Mouse (Mus musculus) heart, embryonic 14.5 days (tissue): ENCODE measurements at regions not wholly inside any gene's neighbourhood (a gene's known extent, or its start where the extent isn't known, plus 50 kb on each side); places are given as distances from the start of the nearest gene placed in this dataset.
A peak's percentile ranks its signal among the peaks of the same experiment; 100 is the strongest.

ENCODE experiments used
- ATAC-seq: fragments of 200-750 bp; cut with Nextera tagmentation; 2 replicates; pipeline ENCODE4 v1.8.0; 2017; ENCODE audit warnings: low read depth, moderate TSS enrichment; ENCODE audit not compliant: insufficient number of reproducible peaks, insufficient read depth, low FRiP score
- H3K27ac ChIP-seq, 2 experiments: fragments of 200-500 bp in 1 of 2; fragments of 300-500 bp in 1 of 2; sonication (generic) in 1 of 2; replicated peaks in 1 of 2; 2 replicates each; pipeline ENCODE4 v1.5.1; 2012 to 2014; ENCODE audit warnings: low read depth in 2 of 2, low read length in 2 of 2, control low read depth in 1 of 2, mild to moderate bottlenecking in 1 of 2, mixed read lengths in 1 of 2; ENCODE audit not compliant: control insufficient read depth in 1 of 2, insufficient read depth in 1 of 2
- H3K27me3 ChIP-seq: fragments of 300-500 bp; sonication (generic); 2 replicates; pipeline ENCODE4 v1.6.1; 2014; ENCODE audit warnings: mild to moderate bottlenecking, low read length, control low read depth; ENCODE audit not compliant: control insufficient read depth, insufficient read depth
- H3K36me3 ChIP-seq: fragments of 300-500 bp; sonication (generic); 2 replicates; pipeline ENCODE4 v1.6.1; 2014; ENCODE audit warnings: mild to moderate bottlenecking, control low read depth, low read length, mixed read lengths; ENCODE audit not compliant: control insufficient read depth, insufficient read depth
- H3K4me1 ChIP-seq, 2 experiments: fragments of 200-500 bp in 1 of 2; fragments of 300-500 bp in 1 of 2; sonication (generic) in 1 of 2; 2 replicates each; pipeline ENCODE4 v1.6.1; 2012 to 2014; ENCODE audit warnings: low read length in 2 of 2, control low read depth in 1 of 2, mixed read lengths in 1 of 2; ENCODE audit not compliant: control insufficient read depth in 2 of 2, insufficient read depth in 2 of 2
- H3K4me2 ChIP-seq: fragments of 300-500 bp; sonication (generic); 2 replicates; pipeline ENCODE4 v1.6.1; 2014; ENCODE audit warnings: mild to moderate bottlenecking, low read length
- H3K4me3 ChIP-seq, 2 experiments: fragments of 200-500 bp in 1 of 2; fragments of 300-500 bp in 1 of 2; sonication (generic) in 1 of 2; 2 replicates each; pipeline ENCODE4 v1.5.1; 2012 to 2014; ENCODE audit warnings: low read length in 2 of 2, mild to moderate bottlenecking in 2 of 2, control low read depth in 1 of 2, low read depth in 1 of 2, moderate library complexity in 1 of 2; ENCODE audit not compliant: control insufficient read depth in 1 of 2, insufficient read depth in 1 of 2
- H3K9ac ChIP-seq: fragments of 300-500 bp; sonication (generic); 2 replicates; pipeline ENCODE4 v1.6.1; 2014; ENCODE audit warnings: mild to moderate bottlenecking, low read length
- H3K9me3 ChIP-seq: fragments of 300-500 bp; sonication (generic); 2 replicates; pipeline ENCODE4 v1.6.1; 2016; ENCODE audit warnings: low read length, control low read depth; ENCODE audit not compliant: control insufficient read depth
- WGBS: fragments of 180-500 bp; shearing (Covaris S2); extraction: QIAGEN DNeasy Blood & Tissue Kit; methylation state at CpG from one replicate; pipeline ENCODE4 v1.1.7; 2014; 5-methylcytosine and 5-hydroxymethylcytosine counted together

DNA sequence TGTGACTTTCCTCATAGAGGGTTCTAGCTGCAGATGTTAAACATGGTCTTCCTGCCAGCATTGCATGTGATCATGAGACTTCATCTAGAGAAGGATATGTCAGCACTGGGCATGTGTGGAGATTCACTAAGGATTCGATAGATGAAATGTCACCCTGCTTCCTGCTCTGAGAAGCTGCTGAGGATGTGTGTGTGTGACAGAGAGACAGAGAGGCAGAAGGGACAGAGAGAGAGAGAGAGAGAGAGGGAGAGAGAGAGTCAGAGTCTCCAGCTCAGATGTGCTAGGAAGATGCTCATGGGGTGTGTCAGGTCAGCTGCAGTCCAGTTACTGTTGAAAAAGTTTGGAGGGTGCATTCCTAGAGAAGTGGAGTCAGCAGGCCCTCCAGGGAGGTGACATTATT, 78.9 kb upstream of the Glrp1 start:
- WGBS: 76% methylated on average over 1 of the region's 1 CpGs
- Histone ChIP-seq H3K9ac (no peak overlapping the region), H3K27me3 (no peaks in the 10 kb centered on the region), H3K27ac (no peak overlapping the region), H3K4me1 (peaks cover 6 to 11% of the 10 kb centered on the region in 2 experiments; a peak in 3 of 4 replicates), H3K36me3 (no peaks in the 10 kb centered on the region), H3K4me3 (no peak overlapping the region), H3K4me2 (no peak overlapping the region), H3K9me3 (no peaks in the 10 kb centered on the region)
- no peak for ATAC-seq

DNA sequence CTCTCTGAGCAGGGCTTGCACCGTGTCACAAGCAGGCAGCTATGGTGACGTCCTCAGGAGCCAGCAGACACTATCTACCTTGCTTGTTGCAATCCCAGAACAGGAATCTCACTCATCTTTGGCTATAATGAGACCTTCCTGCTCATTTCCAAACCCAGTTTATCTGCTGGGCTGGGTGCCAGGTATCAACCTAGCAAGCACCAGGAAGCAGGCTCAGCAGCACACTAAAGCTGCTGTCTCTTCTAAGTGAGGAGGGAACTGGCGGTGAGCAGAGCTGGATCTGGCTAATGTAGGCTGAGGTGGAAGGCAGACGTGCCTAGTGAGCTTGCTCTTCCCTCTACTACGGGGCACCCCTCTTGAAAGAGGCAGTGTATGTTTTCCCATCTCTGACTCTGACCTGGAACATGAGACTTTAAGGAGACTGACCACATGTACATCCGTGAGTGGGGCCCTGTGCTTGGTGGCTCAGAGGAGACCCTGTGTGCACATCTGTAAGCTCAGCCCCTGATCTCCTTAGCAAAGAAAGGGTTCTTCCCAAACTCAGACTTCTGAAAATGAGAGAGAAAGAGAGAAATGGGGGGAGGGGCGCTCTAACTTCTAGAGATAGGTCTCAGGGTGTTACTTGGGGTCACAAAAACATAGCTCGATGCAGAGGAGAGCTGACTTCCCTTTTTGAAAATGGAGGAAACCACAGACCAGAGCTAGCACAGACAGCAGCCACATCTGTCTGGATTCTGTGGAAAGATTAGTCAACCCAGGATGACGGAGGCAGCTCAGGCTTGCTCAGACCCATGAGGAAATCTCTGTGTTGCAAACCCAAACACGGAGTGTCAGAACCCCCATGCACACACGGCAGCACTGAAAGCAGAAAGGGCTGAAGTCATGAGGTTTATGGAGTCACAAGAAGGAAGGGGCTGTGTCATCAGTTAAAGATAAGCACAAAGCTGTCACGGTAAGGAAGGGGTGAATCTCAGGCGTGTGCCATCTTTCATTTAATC, 77.3 kb upstream of the Glrp1 start:
- H3K4me2 ChIP-seq: no peak overlapping the region
- H3K36me3 ChIP-seq: no peaks in the 10 kb centered on the region
- no peak overlapping the region for H3K4me3 ChIP-seq
- no peaks in the 10 kb centered on the region for H3K9me3 ChIP-seq
- WGBS: 53% methylated on average over 13 of the region's 13 CpGs
- peaks cover 6 to 11% of the 10 kb centered on the region in 2 experiments; a peak in 3 of 4 replicates for H3K4me1 ChIP-seq
- no peak overlapping the region for H3K27ac ChIP-seq
- no peak overlapping the region for H3K9ac ChIP-seq
- no peak for ATAC-seq
- H3K27me3 ChIP-seq: no peaks in the 10 kb centered on the region

DNA sequence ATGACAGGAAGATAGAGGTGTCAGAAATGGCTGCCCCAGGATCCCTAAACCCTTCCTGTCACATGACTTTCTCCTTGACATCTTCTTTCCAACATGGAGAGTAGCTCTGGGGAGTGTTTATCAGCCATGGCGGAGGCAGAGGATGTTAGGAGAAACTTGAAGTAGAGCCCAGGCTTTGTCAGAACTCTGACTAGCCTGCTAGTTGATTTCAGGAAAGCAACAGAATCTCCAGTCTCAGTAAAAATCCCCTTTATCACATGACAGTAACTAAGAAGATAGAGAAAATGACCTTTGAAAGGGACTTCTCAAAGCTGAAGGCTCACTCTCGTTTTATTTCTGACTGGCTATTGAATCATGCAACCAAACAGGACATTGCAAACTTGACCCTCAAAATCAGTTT, 76.3 kb upstream of the Glrp1 start:
- Histone ChIP-seq H3K4me3 (no peak overlapping the region), H3K36me3 (no peaks in the 10 kb centered on the region), H3K9ac (no peak overlapping the region), H3K4me2 (no peak overlapping the region), H3K9me3 (no peaks in the 10 kb centered on the region), H3K27me3 (no peaks in the 10 kb centered on the region), H3K4me1 (peaks cover 6 to 11% of the 10 kb centered on the region in 2 experiments; a peak in 3 of 4 replicates), H3K27ac (no peak overlapping the region)
- WGBS: 57% methylated on average over 2 of the region's 2 CpGs
- ATAC-seq: no peak

DNA sequence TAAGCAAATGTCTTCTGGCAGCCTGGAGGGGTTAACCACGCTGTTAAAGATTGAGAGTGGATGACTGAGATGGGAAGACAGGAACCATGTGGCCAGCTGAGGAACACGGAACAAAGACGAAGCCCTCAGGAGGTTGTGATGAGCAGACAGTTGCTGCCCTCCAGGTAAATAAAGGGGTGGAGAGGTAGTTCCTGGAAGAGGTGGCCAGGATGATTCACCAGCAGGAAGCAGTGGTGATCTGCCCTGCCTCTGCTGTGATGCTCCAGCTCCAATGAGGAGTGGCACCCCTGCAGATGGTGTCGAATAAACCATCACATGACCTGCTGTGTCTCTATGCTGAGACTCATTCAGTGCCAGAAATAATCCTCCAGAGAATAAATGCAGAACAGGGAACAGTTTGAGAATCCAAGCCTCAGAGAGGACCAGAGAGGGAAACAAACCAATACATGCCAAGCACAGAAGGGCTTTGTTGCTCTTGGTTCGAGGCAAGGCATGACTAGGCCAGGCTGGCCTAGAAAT, 74.7 kb upstream of the Glrp1 start:
- Histone ChIP-seq H3K4me3 (no peak overlapping the region), H3K4me2 (no peak overlapping the region), H3K36me3 (no peaks in the 10 kb centered on the region), H3K4me1 (peaks cover 6 to 8% of the 10 kb centered on the region in 2 experiments; a peak in 2 of 4 replicates), H3K27ac (no peak overlapping the region), H3K27me3 (no peaks in the 10 kb centered on the region), H3K9me3 (no peaks in the 10 kb centered on the region), H3K9ac (no peak overlapping the region)
- no peak for ATAC-seq
- 64% methylated on average over 5 of the region's 5 CpGs for WGBS

DNA sequence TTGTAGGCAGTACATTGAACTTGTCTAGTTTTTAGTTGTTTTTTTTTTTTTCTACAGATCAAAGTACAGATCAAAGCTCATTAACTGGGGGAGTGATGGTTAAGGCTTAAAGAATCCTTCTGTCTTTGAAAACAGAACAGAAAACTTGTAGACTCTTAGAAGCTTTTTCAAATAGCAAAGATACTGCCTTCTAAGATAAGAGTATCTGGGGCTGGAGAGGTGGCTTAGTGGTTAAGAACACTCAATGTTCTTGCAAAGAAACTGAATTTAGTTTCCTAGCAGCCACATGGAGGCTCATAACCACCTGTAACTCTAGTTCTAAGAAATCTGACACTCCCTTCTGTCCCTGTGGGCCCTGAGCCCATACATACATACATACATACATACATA, 68.4 kb upstream of the Glrp1 start:
- no peak overlapping the region for H3K27ac ChIP-seq

DNA sequence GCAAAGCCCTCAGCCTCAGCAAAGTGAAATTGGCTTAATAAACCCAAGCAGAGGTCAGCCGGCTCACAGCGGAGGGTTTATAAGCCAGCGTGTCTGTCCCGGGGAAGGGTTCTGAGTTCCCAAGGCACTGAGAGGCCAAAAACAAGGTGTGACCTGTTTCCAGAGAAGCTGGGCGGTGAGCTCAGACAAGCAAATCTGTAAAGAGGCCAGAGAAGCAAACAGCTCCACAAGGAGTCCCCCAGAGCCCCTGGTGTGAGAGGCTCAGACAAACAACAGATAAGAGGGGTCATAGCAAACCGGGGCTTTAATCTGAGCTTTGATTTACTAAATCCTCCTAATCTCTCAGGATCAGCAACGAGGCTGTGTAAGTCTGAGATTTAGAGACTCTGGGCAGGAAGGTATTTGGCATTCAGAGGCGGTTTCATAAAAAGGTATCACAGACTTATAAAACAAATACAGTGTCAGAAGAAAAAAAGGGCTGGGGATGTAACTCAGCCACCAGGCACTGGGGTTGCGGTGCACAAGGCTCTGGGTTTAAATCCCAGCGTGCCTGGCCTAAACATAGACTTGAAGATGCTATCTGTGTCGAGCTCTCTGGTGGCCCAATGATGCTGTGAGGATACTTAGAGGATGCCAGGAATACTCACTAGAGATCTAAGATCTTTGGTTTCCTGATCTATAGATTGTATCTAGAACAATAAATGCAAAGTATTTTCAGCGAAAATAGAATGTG, 67.8 kb upstream of the Glrp1 start:
- Histone ChIP-seq H3K4me3 (no peak overlapping the region), H3K4me2 (no peak overlapping the region), H3K9ac (no peak overlapping the region), H3K27me3 (no peaks in the 10 kb centered on the region), H3K36me3 (no peaks in the 10 kb centered on the region), H3K27ac (no peak overlapping the region), H3K9me3 (no peaks in the 10 kb centered on the region), H3K4me1 (peaks cover 0 to 7% of the 10 kb centered on the region in 2 experiments; a peak in 1 of 4 replicates)
- 29% methylated on average over 12 of the region's 12 CpGs for WGBS
- no peak for ATAC-seq

More for the DNA sequence above, 68.4 kb upstream of the Glrp1 start:
- ATAC-seq: no peak
- H3K4me1 ChIP-seq: peaks cover 0 to 7% of the 10 kb centered on the region in 2 experiments; a peak in 1 of 4 replicates
- H3K36me3 ChIP-seq: no peaks in the 10 kb centered on the region
- no peak overlapping the region for H3K9ac ChIP-seq
- no peaks in the 10 kb centered on the region for H3K9me3 ChIP-seq
- no peak overlapping the region for H3K4me3 ChIP-seq
- H3K27me3 ChIP-seq: no peaks in the 10 kb centered on the region
- H3K4me2 ChIP-seq: no peak overlapping the region

DNA sequence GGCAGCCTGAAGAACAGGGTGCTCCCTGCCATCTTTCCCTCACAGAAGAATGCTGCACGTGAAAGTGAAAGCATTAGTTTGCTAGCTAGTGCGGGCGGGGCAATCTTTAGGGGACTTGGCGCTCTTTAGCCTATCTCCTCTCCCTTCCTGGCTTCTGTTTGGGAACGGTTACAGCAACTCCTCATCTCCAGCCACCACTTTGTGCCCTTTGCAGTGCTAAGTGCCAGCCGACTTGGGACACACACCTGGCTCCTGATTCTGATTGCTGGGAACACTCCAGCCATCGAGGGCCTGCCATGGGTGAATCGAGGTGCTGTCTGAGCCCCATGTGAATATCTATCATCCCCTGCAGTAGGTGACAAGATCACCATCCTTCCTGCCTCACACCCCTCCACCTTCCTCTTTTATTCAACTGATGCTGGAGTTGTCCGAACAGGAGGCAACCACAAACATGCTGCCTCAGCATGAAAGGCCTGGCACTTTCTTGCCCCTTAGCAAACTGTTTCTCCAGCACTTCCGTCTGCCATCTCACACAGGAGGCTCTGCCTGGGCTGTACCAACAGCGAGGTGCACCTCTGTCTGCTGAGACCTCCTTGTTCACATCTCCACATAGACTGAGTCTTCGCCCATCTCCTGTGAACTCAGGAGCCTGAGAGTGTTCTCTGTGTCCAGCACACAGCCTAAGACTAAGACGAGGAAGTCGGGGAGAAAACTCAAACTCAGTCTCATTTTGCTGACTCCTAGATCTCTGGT, 66.2 kb upstream of the Glrp1 start:
- ATAC-seq: no peak
- peaks cover 0 to 7% of the 10 kb centered on the region in 2 experiments; a peak in 1 of 4 replicates for H3K4me1 ChIP-seq
- 50% methylated on average over 14 of the region's 14 CpGs for WGBS
- no peaks in the 10 kb centered on the region for H3K27me3 ChIP-seq
- H3K4me2 ChIP-seq: peak overlapping the region; percentile 51
- peak overlapping the region; percentile 41; the same call in 1 of the 2 replicates for H3K9ac ChIP-seq
- H3K27ac ChIP-seq: no peak overlapping the region
- peak overlapping the region in 1 of 2 experiments; percentile 17; a peak in 2 of 4 replicates for H3K4me3 ChIP-seq
- H3K9me3 ChIP-seq: no peaks in the 10 kb centered on the region
- H3K36me3 ChIP-seq: no peaks in the 10 kb centered on the region
